Mouse (Mus musculus): ENCODE data around the gene Kif2a.

GRCm38 (mm10) chr13:106918322-106919050, 103.4 kb downstream of the Kif2a start:
- TF ChIP-seq CTCF (IDR thresholded peaks at IDR 0.05; ENCODE audit: extremely low read depth, insufficient read depth, low read length) (no peak), POLR2A (IDR thresholded peaks at IDR 0.05; ENCODE audit: extremely low read depth, insufficient read depth, low read length) (no peak)

Data from cortical plate, adult 2 months (tissue).